Mouse (Mus musculus): ENCODE data around the gene Vmac. TPM values are rescaled to one million over a fixed set of nuclear protein-coding genes. Genes with fewer than 3 reads are reported as not detected.

Vmac gene
- polyA plus RNA-seq, 1 experiment from 2014 or later, result 17.5 TPM

GRCm38 (mm10) chr17:56740118-56740787 is 22.4 kb upstream of the Vmac start:
- no peaks in the 10 kb centered on the region for H3K4me1 ChIP-seq (ENCODE audit: insufficient read depth, low read depth, low read length)
- ATAC-seq (no peak), DNase-seq (ENCODE audit: low spot score) (no peak)
- H3K4me2 ChIP-seq (replicated peaks; ENCODE audit: low read depth, low read length), result no peak overlapping the region
- no peaks in the 10 kb centered on the region for H3K27me3 ChIP-seq (replicated peaks; ENCODE audit: insufficient read depth, low read length)
- no peaks in the 10 kb centered on the region for H3K36me3 ChIP-seq (ENCODE audit: insufficient read depth, low read length)
- H3K9ac ChIP-seq (replicated peaks; ENCODE audit: low read depth), result no peak overlapping the region
- H3K9me3 ChIP-seq (ENCODE audit: low read length), result no peaks in the 10 kb centered on the region
- 72% methylated on average over 17 of the region's 17 CpGs for WGBS
- H3K27ac ChIP-seq (ENCODE audit: low read length), result no peak overlapping the region
- no peak for TF ChIP-seq CTCF (IDR thresholded peaks at IDR 0.05)
- TF ChIP-seq EP300 (IDR thresholded peaks at IDR 0.05), result no peak
- H3K4me3 ChIP-seq (ENCODE audit: low read depth, low read length), result no peak overlapping the region

- Histone ChIP-seq H3K27me3 (replicated peaks; ENCODE audit: insufficient read depth, low read length) (no peaks in the 10 kb centered on the region), H3K4me2 (replicated peaks; ENCODE audit: low read depth, low read length) (no peak overlapping the region), H3K4me1 (ENCODE audit: insufficient read depth, low read depth, low read length) (no peaks in the 10 kb centered on the region), H3K4me3 (ENCODE audit: low read depth, low read length) (no peak overlapping the region), H3K9me3 (ENCODE audit: low read length) (no peaks in the 10 kb centered on the region), H3K9ac (replicated peaks; ENCODE audit: low read depth) (no peak overlapping the region), H3K36me3 (ENCODE audit: insufficient read depth, low read length) (no peaks in the 10 kb centered on the region), H3K27ac (ENCODE audit: low read length) (no peak overlapping the region)
- WGBS, result 71% methylated on average over 10 of the region's 10 CpGs
- DNase-seq (ENCODE audit: low spot score) (no peak), ATAC-seq (no peak)
- TF ChIP-seq EP300 (IDR thresholded peaks at IDR 0.05), result no peak
- TF ChIP-seq CTCF (IDR thresholded peaks at IDR 0.05), result no peak
Observed at GRCm38 (mm10) chr17:56738221-56738620, 20.4 kb upstream of the Vmac start.

GRCm38 (mm10) chr17:56736534-56736933 is 18.7 kb upstream of the Vmac start:
- 42% methylated on average over 8 of the region's 8 CpGs for WGBS
- no peaks in the 10 kb centered on the region for H3K4me1 ChIP-seq (ENCODE audit: insufficient read depth, low read depth, low read length)
- H3K27me3 ChIP-seq (replicated peaks; ENCODE audit: insufficient read depth, low read length), result no peaks in the 10 kb centered on the region
- H3K4me3 ChIP-seq (ENCODE audit: low read depth, low read length), result no peak overlapping the region
- TF ChIP-seq EP300 (IDR thresholded peaks at IDR 0.05) (no peak), CTCF (IDR thresholded peaks at IDR 0.05) (peak; percentile 51)
- H3K36me3 ChIP-seq (ENCODE audit: insufficient read depth, low read length), result no peaks in the 10 kb centered on the region
- DNase-seq (ENCODE audit: low spot score) (no peak), ATAC-seq (no peak)
- H3K9me3 ChIP-seq (ENCODE audit: low read length), result no peaks in the 10 kb centered on the region
- H3K4me2 ChIP-seq (replicated peaks; ENCODE audit: low read depth, low read length), result no peak overlapping the region
- no peak overlapping the region for H3K27ac ChIP-seq (ENCODE audit: low read length)
- H3K9ac ChIP-seq (replicated peaks; ENCODE audit: low read depth), result no peak overlapping the region

DNA sequence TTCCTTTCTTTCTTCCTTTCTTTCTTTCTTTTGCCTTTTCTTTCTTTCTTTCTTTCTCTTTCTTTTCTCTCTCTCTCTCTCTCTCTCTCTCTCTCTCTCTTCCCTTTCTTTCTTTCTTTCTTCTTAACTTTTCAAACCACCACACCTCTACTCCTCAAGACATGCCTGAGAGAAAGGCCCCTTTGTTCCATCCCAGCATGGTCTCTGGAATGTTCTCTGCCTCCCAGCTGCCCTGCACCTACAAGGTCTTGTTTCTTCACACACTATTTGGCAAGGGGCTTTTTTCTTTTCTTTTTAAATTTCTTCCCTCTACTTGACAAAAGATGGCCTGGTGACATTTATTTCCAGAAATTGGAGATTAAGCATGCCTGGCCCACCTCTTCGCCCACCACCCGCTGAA is 11.8 kb upstream of the Vmac start:
- 56% methylated on average over 2 of the region's 2 CpGs for WGBS
- no peak for TF ChIP-seq CTCF (IDR thresholded peaks at IDR 0.05)
- Histone ChIP-seq H3K36me3 (ENCODE audit: insufficient read depth, low read length) (no peaks in the 10 kb centered on the region), H3K4me1 (ENCODE audit: insufficient read depth, low read depth, low read length) (no peaks in the 10 kb centered on the region), H3K27me3 (replicated peaks; ENCODE audit: insufficient read depth, low read length) (no peaks in the 10 kb centered on the region), H3K4me2 (replicated peaks; ENCODE audit: low read depth, low read length) (no peak overlapping the region), H3K9ac (replicated peaks; ENCODE audit: low read depth) (no peak overlapping the region), H3K4me3 (ENCODE audit: low read depth, low read length) (no peak overlapping the region), H3K27ac (ENCODE audit: low read length) (no peak overlapping the region), H3K9me3 (ENCODE audit: low read length) (no peaks in the 10 kb centered on the region)
- ATAC-seq (no peak), DNase-seq (ENCODE audit: low spot score) (no peak)

DNA sequence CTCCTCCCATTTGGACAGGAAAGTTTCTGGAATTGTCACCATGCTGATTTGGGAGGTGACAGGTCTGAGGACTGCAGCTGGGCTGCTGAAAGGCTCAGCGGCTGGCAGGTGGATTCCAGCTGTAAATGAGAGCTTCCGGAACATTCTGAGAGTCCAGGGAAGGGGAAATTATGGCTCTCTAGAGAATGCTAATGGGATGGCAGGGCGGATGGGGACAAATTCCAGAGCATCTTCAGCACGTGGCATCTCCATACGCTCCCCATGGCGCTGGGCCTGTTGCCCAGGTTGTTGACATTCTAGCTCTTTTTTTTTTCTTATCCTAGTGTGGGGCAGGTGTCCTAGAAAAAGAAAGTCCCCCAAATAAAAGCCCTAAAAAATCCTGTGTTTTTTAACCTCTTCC is 11.3 kb upstream of the Vmac start:
- no peak overlapping the region for H3K4me3 ChIP-seq (ENCODE audit: low read depth, low read length)
- no peak overlapping the region for H3K4me2 ChIP-seq (replicated peaks; ENCODE audit: low read depth, low read length)
- no peaks in the 10 kb centered on the region for H3K9me3 ChIP-seq (ENCODE audit: low read length)
- 38% methylated on average over 6 of the region's 6 CpGs for WGBS
- no peaks in the 10 kb centered on the region for H3K27me3 ChIP-seq (replicated peaks; ENCODE audit: insufficient read depth, low read length)
- no peak overlapping the region for H3K27ac ChIP-seq (ENCODE audit: low read length)
- no peak for TF ChIP-seq CTCF (IDR thresholded peaks at IDR 0.05)
- TF ChIP-seq EP300 (IDR thresholded peaks at IDR 0.05), result no peak
- ATAC-seq (no peak), DNase-seq (ENCODE audit: low spot score) (no peak)
- H3K4me1 ChIP-seq (ENCODE audit: insufficient read depth, low read depth, low read length), result no peaks in the 10 kb centered on the region
- H3K36me3 ChIP-seq (ENCODE audit: insufficient read depth, low read length), result no peaks in the 10 kb centered on the region
- no peak overlapping the region for H3K9ac ChIP-seq (replicated peaks; ENCODE audit: low read depth)

DNA sequence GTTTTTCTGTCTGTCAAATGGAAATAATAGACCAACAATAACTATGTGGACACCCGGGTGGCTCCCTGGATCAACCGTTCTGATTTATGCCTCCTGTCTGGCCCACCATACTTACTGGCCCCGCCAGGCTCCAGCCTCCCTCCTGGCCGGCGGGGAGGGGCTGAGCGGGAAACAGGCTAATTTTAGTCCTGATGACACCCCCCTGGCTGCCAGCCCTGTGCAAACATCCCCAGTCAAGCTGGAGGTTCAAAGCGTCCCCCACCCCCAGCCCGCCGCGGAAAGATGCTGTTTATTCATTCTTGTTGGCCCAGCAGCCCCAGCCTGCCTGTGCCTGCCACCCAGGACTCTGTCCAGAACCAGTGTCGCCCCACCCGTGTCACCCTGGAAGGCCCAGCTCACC is 10.3 kb upstream of the Vmac start:
- TF ChIP-seq CTCF (IDR thresholded peaks at IDR 0.05) (no peak), EP300 (IDR thresholded peaks at IDR 0.05) (no peak)

GRCm38 (mm10) chr17:56727659-56728058 is 9.8 kb upstream of the Vmac start:
- Histone ChIP-seq H3K9me3 (ENCODE audit: low read length) (no peaks in the 10 kb centered on the region), H3K9ac (replicated peaks; ENCODE audit: low read depth) (no peak overlapping the region), H3K4me2 (replicated peaks; ENCODE audit: low read depth, low read length) (no peak overlapping the region), H3K36me3 (ENCODE audit: insufficient read depth, low read length) (peaks cover 3% of the 10 kb centered on the region; the same call in 1 of the 2 replicates), H3K4me3 (ENCODE audit: low read depth, low read length) (no peak overlapping the region), H3K4me1 (ENCODE audit: insufficient read depth, low read depth, low read length) (no peaks in the 10 kb centered on the region), H3K27me3 (replicated peaks; ENCODE audit: insufficient read depth, low read length) (no peaks in the 10 kb centered on the region), H3K27ac (ENCODE audit: low read length) (no peak overlapping the region)
- DNase-seq (ENCODE audit: low spot score), result no peak
- TF ChIP-seq CTCF (IDR thresholded peaks at IDR 0.05) (no peak), EP300 (IDR thresholded peaks at IDR 0.05) (no peak)
- WGBS, result 13% methylated on average over 12 of the region's 12 CpGs
- no peak for ATAC-seq

More for the DNA sequence above, 10.3 kb upstream of the Vmac start:
- no peak overlapping the region for H3K9ac ChIP-seq (replicated peaks; ENCODE audit: low read depth)
- DNase-seq (ENCODE audit: low spot score) (peak; percentile 52), ATAC-seq (peak; percentile 76)
- no peaks in the 10 kb centered on the region for H3K27me3 ChIP-seq (replicated peaks; ENCODE audit: insufficient read depth, low read length)
- no peak overlapping the region for H3K4me2 ChIP-seq (replicated peaks; ENCODE audit: low read depth, low read length)
- H3K4me1 ChIP-seq (ENCODE audit: insufficient read depth, low read depth, low read length), result no peaks in the 10 kb centered on the region
- no peak overlapping the region for H3K27ac ChIP-seq (ENCODE audit: low read length)
- no peaks in the 10 kb centered on the region; the same call in 1 of the 2 replicates for H3K36me3 ChIP-seq (ENCODE audit: insufficient read depth, low read length)
- no peak overlapping the region for H3K4me3 ChIP-seq (ENCODE audit: low read depth, low read length)
- WGBS, result 6% methylated on average over 12 of the region's 12 CpGs
- H3K9me3 ChIP-seq (ENCODE audit: low read length), result no peaks in the 10 kb centered on the region

Measured in lung, postnatal 0 days (tissue).